Mouse (Mus musculus) midbrain, embryonic 14.5 days (tissue): ENCODE data around the gene Sgce. TPM values are rescaled to one million over a fixed set of nuclear protein-coding genes. Genes with fewer than 3 reads are reported as not detected.
"Not testable (repeated sequence)": the region's sequence is repeated elsewhere in the genome, so short reads cannot be mapped to it uniquely, and the experiment has no call there.

Experiments used
- ATAC-seq: fragments of 200-750 bp; cut with Nextera tagmentation; 2 replicates; pipeline ENCODE4 v1.8.0; 2017; ENCODE audit warnings: moderate number of reproducible peaks, moderate library complexity; ENCODE audit not compliant: low FRiP score, low TSS enrichment
- DNase-seq: peaks from one replicate; pipeline ENCODE4 v3.0.0-alpha.2; 2015
- H3K27ac ChIP-seq: fragments of 300-500 bp; sonication (generic); replicated peaks from 2 replicates; pipeline ENCODE4 v1.5.1; 2014; ENCODE audit warnings: mild to moderate bottlenecking, low read depth, low read length, moderate library complexity
- H3K27me3 ChIP-seq: fragments of 300-500 bp; sonication (generic); 2 replicates; pipeline ENCODE4 v1.6.1; 2014; ENCODE audit warnings: low read length, control low read depth, mixed read lengths; ENCODE audit not compliant: control insufficient read depth, insufficient read depth
- H3K36me3 ChIP-seq: fragments of 300-500 bp; sonication (generic); 2 replicates; pipeline ENCODE4 v1.6.1; 2014; ENCODE audit warnings: low read length, control low read depth; ENCODE audit not compliant: control insufficient read depth, insufficient read depth
- H3K4me1 ChIP-seq: fragments of 300-500 bp; sonication (generic); 2 replicates; pipeline ENCODE4 v1.6.1; 2014; ENCODE audit warnings: mild to moderate bottlenecking, antibody characterized with exemption, low read length, control low read depth; ENCODE audit not compliant: control insufficient read depth, insufficient read depth
- H3K4me2 ChIP-seq: fragments of 300-500 bp; sonication (generic); 2 replicates; pipeline ENCODE4 v1.6.1; 2014; ENCODE audit warnings: mild to moderate bottlenecking, low read length, moderate library complexity
- H3K4me3 ChIP-seq: fragments of 300-500 bp; sonication (generic); replicated peaks from 2 replicates; pipeline ENCODE4 v1.5.1; 2014; ENCODE audit warnings: low read depth, low read length
- H3K9ac ChIP-seq: fragments of 300-500 bp; sonication (generic); replicated peaks from 2 replicates; pipeline ENCODE4 v1.6.1; 2014; ENCODE audit warnings: mild to moderate bottlenecking, low read length, moderate library complexity
- H3K9me3 ChIP-seq: fragments of 300-500 bp; sonication (generic); 2 replicates; pipeline ENCODE4 v1.6.1; 2016; ENCODE audit warnings: low read length, control low read depth, mixed read lengths; ENCODE audit not compliant: control insufficient read depth
- WGBS: fragments of 180-500 bp; shearing (Covaris S2); extraction: QIAGEN DNeasy Blood & Tissue Kit; methylation state at CpG from one replicate; pipeline ENCODE4 v1.1.7; 2014; 5-methylcytosine and 5-hydroxymethylcytosine counted together
- polyA plus RNA-seq: library from polyadenylated mRNA; unstranded; fragments of >200 nt; fragmentation: Nextera tagmentation; extraction: Ambion mirVana; gene quantifications from 2 replicates; pipeline ENCODE4 v1.2.1, GENCODE M21; 2014

Gene Sgce
- polyA plus RNA-seq, 1 experiment from 2014 or later, result 51.0 TPM

DNA sequence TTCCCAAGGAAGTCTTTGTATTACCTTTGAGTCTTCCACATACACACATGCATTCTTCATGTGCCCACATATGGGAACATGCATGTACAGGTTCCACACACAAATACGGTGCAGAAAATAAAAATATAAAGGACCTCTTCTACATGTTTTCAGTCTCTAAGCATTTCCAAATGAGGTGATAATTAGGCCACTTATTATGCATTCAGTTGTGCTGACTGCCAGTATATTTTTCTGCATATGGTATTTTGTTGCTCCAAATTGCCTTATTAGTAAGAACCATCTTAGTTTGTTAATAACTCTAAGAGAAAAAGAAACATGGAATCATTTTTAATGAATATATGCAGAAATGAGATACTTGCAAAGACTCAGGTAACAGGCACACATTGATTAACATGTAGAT is 67.0 kb downstream of the Sgce start:
- H3K36me3 ChIP-seq, result 0 out of 2 replicates have a peak, but pooled peaks cover 6% of the 10 kb centered on the region
- no peak overlapping the region for H3K27ac ChIP-seq
- H3K9me3 ChIP-seq, result no peaks in the 10 kb centered on the region
- H3K4me2 ChIP-seq, result no peak overlapping the region
- no peaks in the 10 kb centered on the region for H3K27me3 ChIP-seq
- ATAC-seq (no peak), DNase-seq (no peak)
- H3K9ac ChIP-seq, result no peak overlapping the region
- H3K4me1 ChIP-seq, result no peaks in the 10 kb centered on the region
- H3K4me3 ChIP-seq, result no peak overlapping the region
- 93% methylated on average over 1 of the region's 1 CpGs for WGBS

DNA sequence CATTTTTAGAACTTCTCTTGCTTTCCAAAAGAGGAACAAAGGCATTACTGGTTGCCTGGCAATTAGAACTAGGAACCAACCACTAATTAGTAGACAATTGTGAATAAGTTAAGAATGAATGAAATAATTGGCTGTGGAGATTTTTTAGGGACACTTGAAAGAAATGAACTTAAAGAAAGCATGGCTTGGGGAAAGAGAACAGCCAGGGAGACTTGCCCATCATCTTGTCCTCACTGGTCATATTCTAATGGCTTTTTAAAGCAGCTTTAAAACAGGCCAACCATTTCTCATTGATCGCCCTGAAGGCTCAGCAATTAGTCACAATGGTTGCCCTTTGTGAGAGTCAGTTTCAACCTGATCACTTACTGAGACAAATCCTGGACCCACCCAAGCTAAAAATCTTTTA is 69.6 kb downstream of the Sgce start:
- ATAC-seq (no peak), DNase-seq (no peak)
- Histone ChIP-seq H3K9me3 (no peaks in the 10 kb centered on the region), H3K27ac (no peak overlapping the region), H3K27me3 (no peaks in the 10 kb centered on the region), H3K9ac (no peak overlapping the region), H3K4me3 (no peak overlapping the region), H3K4me2 (no peak overlapping the region), H3K36me3 (0 out of 2 replicates have a peak, but pooled peaks cover 3% of the 10 kb centered on the region), H3K4me1 (no peaks in the 10 kb centered on the region)
- WGBS, result 24% methylated on average over 1 of the region's 1 CpGs

DNA sequence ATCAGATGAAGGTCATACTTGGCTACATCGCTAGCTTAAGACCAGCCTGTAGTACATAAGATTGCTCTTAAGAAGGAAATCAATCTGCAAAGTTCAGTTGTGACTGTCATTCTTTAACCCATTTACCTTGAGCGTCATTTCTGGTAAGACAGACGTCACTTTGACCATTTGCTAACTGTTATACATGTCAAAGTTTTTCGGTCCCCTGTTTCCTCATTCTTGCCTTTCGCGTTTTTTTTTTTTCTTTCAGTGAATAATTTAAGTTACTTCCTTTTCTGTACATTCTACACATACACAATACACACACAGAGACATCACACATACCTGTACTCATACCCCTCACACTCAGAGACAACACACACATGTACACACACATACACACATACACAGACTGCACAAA is 81.9 kb downstream of the Sgce start:
- no peak overlapping the region for H3K9ac ChIP-seq
- DNase-seq (no peak), ATAC-seq (no peak)
- no peak overlapping the region for H3K4me3 ChIP-seq
- H3K27me3 ChIP-seq, result no peaks in the 10 kb centered on the region
- no peaks in the 10 kb centered on the region for H3K4me1 ChIP-seq
- WGBS, result 93% methylated on average over 6 of the region's 6 CpGs
- no peaks in the 10 kb centered on the region for H3K9me3 ChIP-seq
- H3K27ac ChIP-seq, result no peak overlapping the region
- H3K36me3 ChIP-seq, result no peaks in the 10 kb centered on the region
- no peak overlapping the region for H3K4me2 ChIP-seq

DNA sequence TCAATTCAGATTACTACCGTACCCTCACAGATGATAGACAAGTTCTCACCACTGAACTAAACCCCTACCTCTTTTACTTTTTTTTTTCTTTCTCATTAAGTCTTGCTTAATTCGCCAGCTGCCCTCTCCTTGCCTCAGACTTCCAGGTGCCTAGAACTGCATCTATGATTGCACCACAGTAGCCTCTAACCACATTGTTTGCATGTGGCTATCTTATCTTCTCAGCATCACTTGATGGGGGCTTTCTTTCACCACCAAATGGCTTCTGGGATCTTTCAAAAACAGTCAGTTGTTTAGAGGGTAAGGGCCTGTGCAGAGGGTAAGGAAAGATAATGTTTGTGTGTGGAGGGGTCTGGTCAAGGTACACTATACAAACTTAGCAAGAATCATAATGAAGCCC is 82.7 kb downstream of the Sgce start:
- no peak overlapping the region for H3K27ac ChIP-seq
- ATAC-seq (no peak), DNase-seq (no peak)
- H3K4me1 ChIP-seq, result no peaks in the 10 kb centered on the region
- H3K4me2 ChIP-seq, result no peak overlapping the region
- no peaks in the 10 kb centered on the region for H3K36me3 ChIP-seq
- H3K9me3 ChIP-seq, result no peaks in the 10 kb centered on the region
- no peak overlapping the region for H3K4me3 ChIP-seq
- 59% methylated on average over 2 of the region's 2 CpGs for WGBS
- no peak overlapping the region for H3K9ac ChIP-seq
- no peaks in the 10 kb centered on the region for H3K27me3 ChIP-seq

DNA sequence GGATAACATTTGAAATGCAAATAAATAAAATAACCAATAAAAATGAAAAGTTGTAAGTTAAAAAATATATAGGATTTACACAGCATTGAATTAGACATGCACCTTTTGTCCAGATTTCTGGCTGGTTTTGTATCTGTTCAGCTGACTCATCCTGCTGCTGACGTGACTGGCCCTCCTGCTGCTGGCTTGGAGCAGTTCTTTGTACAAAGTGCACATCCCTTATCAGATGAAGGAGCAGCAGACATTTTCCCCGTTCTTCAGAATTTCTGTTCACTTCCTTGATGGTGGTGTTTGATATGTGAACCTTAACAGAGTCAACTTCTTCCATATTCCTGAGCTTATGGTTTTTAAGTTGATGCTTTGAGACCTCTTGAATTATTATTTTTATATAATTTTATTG is 83.5 kb downstream of the Sgce start:
- Histone ChIP-seq H3K4me3 (no peak overlapping the region), H3K9ac (no peak overlapping the region), H3K4me1 (no peaks in the 10 kb centered on the region), H3K27ac (no peak overlapping the region), H3K27me3 (no peaks in the 10 kb centered on the region), H3K36me3 (no peaks in the 10 kb centered on the region), H3K4me2 (no peak overlapping the region), H3K9me3 (no peaks in the 10 kb centered on the region)
- WGBS, result 57% methylated on average over 2 of the region's 2 CpGs
- DNase-seq (no peak), ATAC-seq (no peak)

DNA sequence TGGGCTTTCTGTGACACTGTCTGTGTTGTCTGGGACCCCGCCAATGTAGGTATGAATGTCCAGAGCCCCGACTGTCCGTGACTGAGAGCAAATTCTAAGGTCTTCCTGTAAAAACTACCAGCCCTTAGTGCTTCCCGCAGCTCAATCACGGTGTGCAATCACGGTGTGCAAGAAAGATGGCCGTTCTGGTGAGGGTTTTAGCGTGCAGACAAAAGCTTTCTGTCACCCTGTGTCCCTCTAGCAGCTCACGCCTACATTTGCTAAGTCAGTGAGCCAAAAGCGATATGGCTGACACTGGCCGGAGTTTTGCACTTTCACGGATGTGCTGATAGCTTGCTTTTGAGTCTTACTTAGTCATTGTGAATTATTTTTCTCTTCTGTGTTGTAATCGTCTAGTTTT is 88.1 kb downstream of the Sgce start:
- Histone ChIP-seq H3K4me3 (no peak overlapping the region), H3K27me3 (no peaks in the 10 kb centered on the region), H3K27ac (no peak overlapping the region), H3K4me1 (no peaks in the 10 kb centered on the region), H3K36me3 (no peaks in the 10 kb centered on the region), H3K9me3 (no peaks in the 10 kb centered on the region), H3K9ac (no peak overlapping the region), H3K4me2 (no peak overlapping the region)
- 85% methylated on average over 13 of the region's 13 CpGs for WGBS
- DNase-seq (no peak), ATAC-seq (no peak)

DNA sequence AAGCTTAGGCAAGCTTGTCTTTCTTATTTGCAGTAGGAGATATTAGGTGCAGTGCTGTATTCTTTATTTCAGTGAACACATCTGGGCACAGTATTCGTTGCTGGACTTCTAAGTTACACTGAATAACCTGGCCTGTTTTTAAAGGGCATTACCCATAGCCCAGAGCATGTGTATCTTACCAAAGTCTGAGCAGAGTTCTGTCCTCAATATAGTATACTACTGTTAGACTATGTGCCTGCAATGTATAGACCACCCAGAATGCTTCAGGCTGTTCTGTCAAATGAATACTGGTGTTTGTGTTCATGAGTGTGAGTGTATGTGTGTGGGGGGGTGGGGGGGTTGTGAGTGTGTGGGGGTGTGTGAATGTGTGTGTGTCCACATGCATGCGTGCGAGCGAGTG is 91.1 kb downstream of the Sgce start:
- Histone ChIP-seq H3K36me3 (no peaks in the 10 kb centered on the region), H3K4me2 (no peak overlapping the region), H3K27ac (no peak overlapping the region), H3K4me3 (no peak overlapping the region), H3K9me3 (no peaks in the 10 kb centered on the region), H3K4me1 (no peaks in the 10 kb centered on the region), H3K27me3 (no peaks in the 10 kb centered on the region), H3K9ac (no peak overlapping the region)
- no peak for ATAC-seq
- DNase-seq, result no peak
- 96% methylated on average over 4 of the region's 4 CpGs for WGBS

DNA sequence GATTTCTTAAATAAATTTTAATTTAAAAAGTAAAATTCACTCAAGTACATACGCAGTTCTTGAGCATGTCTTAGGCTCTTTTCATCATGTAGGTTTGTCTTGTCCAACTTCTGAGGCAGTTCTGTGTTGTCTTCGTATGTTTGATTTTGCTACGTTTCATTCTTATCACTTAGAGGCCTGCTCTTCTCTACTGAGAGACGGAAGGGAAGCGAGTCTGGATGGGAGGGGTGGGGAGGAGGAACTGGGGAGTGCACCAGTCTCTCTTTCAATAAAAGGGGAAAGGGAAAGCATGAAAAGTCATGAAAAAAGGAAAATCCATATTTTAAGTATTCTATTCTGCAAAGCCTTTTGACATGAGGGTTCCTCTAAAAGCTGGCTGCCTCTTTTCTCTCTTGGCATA is 91.5 kb downstream of the Sgce start:
- H3K36me3 ChIP-seq, result no peaks in the 10 kb centered on the region
- 77% methylated on average over 5 of the region's 5 CpGs for WGBS
- no peak for DNase-seq
- H3K4me1 ChIP-seq, result no peaks in the 10 kb centered on the region
- H3K4me2 ChIP-seq, result no peak overlapping the region
- no peaks in the 10 kb centered on the region for H3K27me3 ChIP-seq
- no peak overlapping the region for H3K27ac ChIP-seq
- ATAC-seq, result no peak
- no peak overlapping the region for H3K4me3 ChIP-seq
- no peaks in the 10 kb centered on the region for H3K9me3 ChIP-seq
- no peak overlapping the region for H3K9ac ChIP-seq

DNA sequence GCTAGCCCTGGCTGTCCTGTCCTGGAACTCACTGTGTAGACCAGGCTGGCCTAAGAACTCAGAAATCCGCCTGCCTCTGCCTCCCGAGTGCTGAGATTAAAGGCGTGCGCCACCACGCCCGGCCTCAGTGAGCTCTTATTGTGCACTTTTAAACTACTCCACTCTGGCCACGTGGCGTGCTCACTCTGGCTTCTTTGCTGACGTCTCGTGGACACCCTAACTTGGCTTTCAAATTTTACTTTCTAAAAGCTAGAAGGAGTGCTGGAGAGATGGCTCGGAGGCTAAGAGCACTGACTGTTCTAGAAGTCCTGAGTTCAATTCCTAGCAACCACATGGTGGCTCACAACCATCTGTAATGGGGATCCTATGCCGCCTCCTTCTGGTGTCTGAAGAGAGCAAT is 93.3 kb downstream of the Sgce start:
- H3K9me3 ChIP-seq, H3K9ac ChIP-seq, H3K4me2 ChIP-seq, DNase-seq, H3K36me3 ChIP-seq, H3K27me3 ChIP-seq, H3K27ac ChIP-seq, ATAC-seq, H3K4me1 ChIP-seq, H3K4me3 ChIP-seq: not testable (repeated sequence)
- 96% methylated on average over 12 of the region's 12 CpGs for WGBS
